8 mouse cellular contexts compared by ENCODE assay signal in genomic region chr15:96377263-96377662, GRCm38 (mm10).
A peak's percentile ranks its signal among the peaks of the same experiment; 100 is the strongest.
DNase-seq lines count a peak whose midpoint lies in the region; ATAC-seq and TF ChIP-seq lines count a peak whose summit lies in the region.
"Had no signal": no experiment of that assay in that cellular context is flagged by ENCODE, and none has a peak within 500 bp of the region (broad histone marks: within the 10 kb centered on the region; RNA-seq: fewer than 3 reads in every experiment).

No protein-coding gene starts in this region.

- H3K27me3 ChIP-seq in liver, adult 2 months (ENCODE audit: control insufficient read depth, insufficient read depth, low read length) = no peaks in the 10 kb centered on the region
- H3K27me3 ChIP-seq in liver, embryonic 11.5 days (replicated peaks; ENCODE audit: control insufficient read depth, insufficient read depth, low read length) = no peaks in the 10 kb centered on the region
- no peaks in the 10 kb centered on the region for H3K27me3 ChIP-seq in heart, embryonic 16.5 days (ENCODE audit: control insufficient read depth, insufficient read depth, low read length)
- H3K27me3 ChIP-seq in thymus, adult 2 months (ENCODE audit: control insufficient read depth, insufficient read depth, low read length) = no peaks in the 10 kb centered on the region
- H3K27me3 ChIP-seq: megakaryocyte, embryonic 14.5 days had no signal

- TF ChIP-seq POLR2A in liver, adult 2 months (IDR thresholded peaks at IDR 0.05; ENCODE audit: extremely low read depth, insufficient read depth, low read length) = no peak
- TF ChIP-seq POLR2A in thymus, adult 2 months (IDR thresholded peaks at IDR 0.05; ENCODE audit: control insufficient read depth, extremely low read depth, insufficient read depth, low read length, poor library complexity) = no peak

- peaks cover 6% of the 10 kb centered on the region for H3K4me1 ChIP-seq in liver, adult 2 months (ENCODE audit: control insufficient read depth, insufficient read depth, low read length)
- no peaks in the 10 kb centered on the region for H3K4me1 ChIP-seq in liver, embryonic 11.5 days (replicated peaks; ENCODE audit: control insufficient read depth, insufficient read depth, low read length)
- H3K4me1 ChIP-seq in heart, embryonic 16.5 days (ENCODE audit: control insufficient read depth, insufficient read depth, low read length) = no peaks in the 10 kb centered on the region
- no peaks in the 10 kb centered on the region for H3K4me1 ChIP-seq in thymus, adult 2 months (replicated peaks; ENCODE audit: control insufficient read depth, insufficient read depth, low read length)

- H3K79me2 ChIP-seq in liver, adult 2 months (ENCODE audit: control insufficient read depth, insufficient read depth, low read length) = no peaks in the 10 kb centered on the region

- H3K4me2 ChIP-seq in liver, embryonic 11.5 days = no peak overlapping the region
- H3K4me2 ChIP-seq in heart, embryonic 16.5 days (ENCODE audit: low read depth, low read length) = no peak overlapping the region

- TF ChIP-seq CTCF in liver, adult 2 months (IDR thresholded peaks at IDR 0.05; ENCODE audit: low read depth, low read length) = no peak
- TF ChIP-seq CTCF in thymus, adult 2 months (IDR thresholded peaks at IDR 0.05; ENCODE audit: borderline replicate concordance, control insufficient read depth, extremely low read depth, insufficient read depth, low read length, poor library complexity) = no peak

- ATAC-seq in liver, embryonic 11.5 days (replicated peaks; ENCODE audit: low FRiP score) = no peak
- ATAC-seq in heart, embryonic 16.5 days (replicated peaks; ENCODE audit: extremely low read depth, insufficient read depth, low FRiP score) = peak; percentile 49
- peak; percentile 81 for ATAC-seq in megakaryocyte-erythroid progenitor cell, adult 5-6 weeks (replicated peaks; ENCODE audit: low FRiP score, low TSS enrichment, poor library complexity, severe bottlenecking)

- H3K9me3 ChIP-seq in liver, embryonic 11.5 days (ENCODE audit: control insufficient read depth, low read length) = no peaks in the 10 kb centered on the region
- H3K9me3 ChIP-seq in heart, embryonic 16.5 days (replicated peaks; ENCODE audit: control insufficient read depth, low read length) = no peaks in the 10 kb centered on the region
- H3K9me3 ChIP-seq: megakaryocyte, embryonic 14.5 days had no signal

- no peak overlapping the region for H3K9ac ChIP-seq in liver, adult 2 months (ENCODE audit: low read depth, low read length)
- no peak overlapping the region for H3K9ac ChIP-seq in liver, embryonic 11.5 days (ENCODE audit: low read depth, low read length)
- H3K9ac ChIP-seq in heart, embryonic 16.5 days (ENCODE audit: low read length) = no peak overlapping the region

- 53% methylated on average over 5 of the region's 5 CpGs for WGBS in liver, adult 2 months
- 92% methylated on average over 5 of the region's 5 CpGs for WGBS in liver, embryonic 11.5 days
- WGBS in heart, embryonic 16.5 days = 57% methylated on average over 5 of the region's 5 CpGs
- 23% methylated on average over 5 of the region's 5 CpGs for WGBS in thymus, adult 2 months

- H3K27ac ChIP-seq in liver, adult 2 months (replicated peaks; ENCODE audit: insufficient read depth, low read depth, low read length) = no peak overlapping the region
- no peak overlapping the region for H3K27ac ChIP-seq in liver, embryonic 11.5 days (ENCODE audit: low read depth, low read length)
- H3K27ac ChIP-seq in heart, embryonic 16.5 days (ENCODE audit: low read length) = no peak overlapping the region
- H3K27ac ChIP-seq in thymus, adult 2 months (ENCODE audit: control insufficient read depth, insufficient read depth, low read length) = no peak overlapping the region

- peak; percentile 57 for DNase-seq in liver, adult 2 months (ENCODE audit: extremely low read depth, low read depth, low spot score)
- DNase-seq in liver, embryonic 11.5 days (ENCODE audit: low spot score) = no peak
- peak; percentile 40 to 43 for DNase-seq in cerebellum, adult 18-20 months
- no peak for DNase-seq in thymus, adult 2 months
- no peak for DNase-seq in embryo, embryonic 9.5 days (ENCODE audit: extremely low spot score)

- H3K36me3 ChIP-seq in liver, adult 2 months (ENCODE audit: control insufficient read depth, insufficient read depth, low read length) = peaks cover 1% of the 10 kb centered on the region; the same call in 1 of the 2 replicates
- peaks cover 17% of the 10 kb centered on the region; the same call in 1 of the 2 replicates for H3K36me3 ChIP-seq in liver, embryonic 11.5 days (ENCODE audit: control insufficient read depth, insufficient read depth, low read length)
- H3K36me3 ChIP-seq in heart, embryonic 16.5 days (ENCODE audit: control insufficient read depth, insufficient read depth) = peaks cover 24% of the 10 kb centered on the region
- H3K36me3 ChIP-seq in thymus, adult 2 months (ENCODE audit: control insufficient read depth, insufficient read depth, low read length) = peaks cover 27% of the 10 kb centered on the region

- H3K4me3 ChIP-seq in liver, adult 2 months (ENCODE audit: insufficient read depth, low read depth, low read length) = no peak overlapping the region
- H3K4me3 ChIP-seq in liver, embryonic 11.5 days (ENCODE audit: low read depth, low read length) = no peak overlapping the region
- H3K4me3 ChIP-seq in heart, embryonic 16.5 days (ENCODE audit: low read length) = no peak overlapping the region
- no peak overlapping the region for H3K4me3 ChIP-seq in thymus, adult 2 months (ENCODE audit: control insufficient read depth, insufficient read depth, low read length)
- H3K4me3 ChIP-seq: megakaryocyte, embryonic 14.5 days had no signal

Comparison
In these comparisons a context has a peak if more than half of its experiments do, and no peak if none do; other contexts are left out.
1. DNase-seq: peak in liver, adult 2 months (single experiment) and cerebellum, adult 18-20 months (2 of 2); none in liver, embryonic 11.5 days (single experiment), thymus, adult 2 months (single experiment) and embryo, embryonic 9.5 days (single experiment).